Mouse (Mus musculus) thymus, adult 2 months (tissue): Measurements from ENCODE around the gene Zmat5. TPM values are rescaled to one million over a fixed set of nuclear protein-coding genes. Genes with fewer than 3 reads are reported as not detected.

Experiments
- DNase-seq: peaks from one replicate; pipeline ENCODE4 v3.0.0; 2021
- H3K27ac ChIP-seq: fragments of 200-500 bp; 2 replicates; pipeline ENCODE4 v1.5.1; 2012; ENCODE audit warnings: low read length, control low read depth; ENCODE audit not compliant: control insufficient read depth, insufficient read depth
- H3K27me3 ChIP-seq: fragments of 200-500 bp; 2 replicates; pipeline ENCODE4 v1.6.1; 2012; ENCODE audit warnings: mild to moderate bottlenecking, low read length, moderate library complexity, mixed read lengths; ENCODE audit not compliant: control insufficient read depth, insufficient read depth
- H3K36me3 ChIP-seq: fragments of 200-500 bp; 2 replicates; pipeline ENCODE4 v1.6.1; 2012; ENCODE audit warnings: mild to moderate bottlenecking, low read length, moderate library complexity; ENCODE audit not compliant: control insufficient read depth, insufficient read depth
- H3K4me1 ChIP-seq: fragments of 200-500 bp; replicated peaks from 2 replicates; pipeline ENCODE4 v1.6.1; 2012; ENCODE audit warnings: low read length; ENCODE audit not compliant: control insufficient read depth, insufficient read depth
- H3K4me3 ChIP-seq: fragments of 200-500 bp; 2 replicates; pipeline ENCODE4 v1.5.1; 2012; ENCODE audit warnings: mild to moderate bottlenecking, low read length, control low read depth, moderate library complexity; ENCODE audit not compliant: control insufficient read depth, insufficient read depth
- CTCF ChIP-seq: fragments of 200-500 bp; IDR thresholded peaks from 2 replicates; pipeline ENCODE4 v1.5.1; 2012; ENCODE audit warnings: mild to moderate bottlenecking, control low read depth, low read length, moderate library complexity, borderline replicate concordance; ENCODE audit not compliant: control insufficient read depth, poor library complexity, insufficient read depth; ENCODE audit errors: extremely low read depth
- POLR2A ChIP-seq: fragments of 200-500 bp; IDR thresholded peaks from 2 replicates; pipeline ENCODE4 v1.6.1; 2012; ENCODE audit warnings: mild to moderate bottlenecking, low read length, control low read depth, moderate library complexity; ENCODE audit not compliant: control insufficient read depth, poor library complexity, insufficient read depth; ENCODE audit errors: extremely low read depth
- WGBS: fragments of 180-500 bp; shearing (Covaris S2); methylation state at CpG from one replicate; pipeline ENCODE4 v1.1.7; 2018; 5-methylcytosine and 5-hydroxymethylcytosine counted together
- polyA plus RNA-seq: library from polyadenylated mRNA; depleted of rRNA; stranded (reverse); fragments of >200 nt; gene quantifications from 2 replicates; pipeline ENCODE4 v1.2.3, GENCODE M21; 2012; rRNA removed

Zmat5 gene
- polyA plus RNA-seq, 1 experiment, result 73.8 TPM

DNA sequence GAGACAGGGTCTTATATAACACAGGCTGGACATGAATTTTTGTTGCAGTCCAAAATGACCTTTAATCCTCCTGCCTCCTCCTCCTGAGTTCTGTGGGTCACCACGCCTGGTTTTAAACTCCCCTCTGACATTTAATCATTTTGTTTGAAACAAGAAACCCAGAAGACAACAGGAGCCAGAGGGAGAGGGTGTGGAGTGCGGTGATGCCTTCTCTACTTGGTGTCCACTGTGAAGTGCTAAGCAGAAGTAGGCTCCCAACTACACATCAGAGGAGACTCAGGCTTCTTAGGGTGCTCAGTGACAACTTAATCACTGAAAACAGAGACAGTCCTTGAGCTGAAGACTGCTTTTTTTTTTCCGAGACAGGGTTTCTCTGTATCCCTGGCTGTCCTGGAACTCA is 76.4 kb downstream of the Zmat5 start:
- no peaks in the 10 kb centered on the region for H3K36me3 ChIP-seq
- no peak overlapping the region for H3K27ac ChIP-seq
- WGBS, result 94% methylated on average over 3 of the region's 3 CpGs
- H3K27me3 ChIP-seq, result no peaks in the 10 kb centered on the region
- H3K4me3 ChIP-seq, result no peak overlapping the region
- DNase-seq, result no peak
- TF ChIP-seq CTCF (no peak), POLR2A (no peak)
- peaks cover 19% of the 10 kb centered on the region for H3K4me1 ChIP-seq

DNA sequence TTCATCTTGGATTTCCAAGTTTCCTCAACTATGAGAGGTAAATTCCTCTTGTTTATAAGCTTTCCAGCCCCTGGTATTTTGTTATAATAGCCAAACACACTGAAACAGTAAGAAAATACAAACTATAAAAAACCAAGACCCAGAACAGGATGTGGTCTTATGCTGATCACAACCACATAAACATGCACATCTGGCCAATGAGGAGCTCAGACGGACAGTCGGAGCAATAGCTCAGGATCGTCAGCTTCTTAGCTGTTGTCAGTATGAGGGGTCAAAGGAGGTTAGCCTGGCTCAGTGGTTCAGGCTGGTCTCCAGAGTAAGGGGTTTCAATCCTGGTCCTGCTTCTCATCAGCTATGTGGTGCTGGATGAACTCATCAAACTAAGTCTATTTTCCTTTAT is 78.6 kb downstream of the Zmat5 start:
- no peak for DNase-seq
- no peak for TF ChIP-seq CTCF
- TF ChIP-seq POLR2A, result no peak
- Histone ChIP-seq H3K4me3 (no peak overlapping the region), H3K4me1 (peaks cover 19% of the 10 kb centered on the region), H3K36me3 (peaks cover 13% of the 10 kb centered on the region), H3K27ac (no peak overlapping the region), H3K27me3 (no peaks in the 10 kb centered on the region)
- WGBS, result 41% methylated on average over 3 of the region's 3 CpGs

GRCm38 (mm10) chr11:4784629-4785142 is 80.2 kb downstream of the Zmat5 start:
- WGBS, result 28% methylated on average over 5 of the region's 5 CpGs
- TF ChIP-seq POLR2A, result no peak
- no peaks in the 10 kb centered on the region for H3K27me3 ChIP-seq
- peaks cover 19% of the 10 kb centered on the region for H3K4me1 ChIP-seq
- peaks cover 16% of the 10 kb centered on the region for H3K36me3 ChIP-seq
- no peak overlapping the region for H3K4me3 ChIP-seq
- DNase-seq, result peak; percentile 18
- H3K27ac ChIP-seq, result no peak overlapping the region

Other genes with a start within 250 kb of the Zmat5 start
- gene Mtmr3, start 109.8 kb upstream of the Zmat5 start, polyA plus RNA-seq, result 55.9 and 61.4 TPM in 2 replicates
- not detected in 2 replicates for gene Gm11032, start 84.6 kb upstream of the Zmat5 start, polyA plus RNA-seq
- gene Ascc2, start 66.9 kb upstream of the Zmat5 start, polyA plus RNA-seq, result 26.0 and 29.1 TPM in 2 replicates
- 662 and 850 TPM in 2 replicates for gene Uqcr10, start 336 bp upstream of the Zmat5 start, polyA plus RNA-seq
- 0.11 and 0.19 TPM in 2 replicates for gene Cabp7, start 42.1 kb downstream of the Zmat5 start, polyA plus RNA-seq
- gene Nf2, start 144.9 kb downstream of the Zmat5 start, polyA plus RNA-seq, result 50.8 and 56.1 TPM in 2 replicates
- 52.3 and 53.5 TPM in 2 replicates for gene Nipsnap1, start 169.3 kb downstream of the Zmat5 start, polyA plus RNA-seq
- 27.3 and 28.5 TPM in 2 replicates for gene Thoc5, start 190.6 kb downstream of the Zmat5 start, polyA plus RNA-seq
- gene Nefh, start 243.4 kb downstream of the Zmat5 start, polyA plus RNA-seq, result 2.8 and 3.7 TPM in 2 replicates